Mouse (Mus musculus): ENCODE measurements around the gene Tnfrsf8. TPM values are rescaled to one million over a fixed set of nuclear protein-coding genes. Genes with fewer than 3 reads are reported as not detected.

Gene Tnfrsf8
- polyA plus RNA-seq, 1 experiment, result 1.5 TPM

- TF ChIP-seq CTCF (IDR thresholded peaks at IDR 0.05; ENCODE audit: control insufficient read depth, insufficient read depth, insufficient replicate concordance, low read depth, low read length) (no peak), POLR2A (IDR thresholded peaks at IDR 0.05; ENCODE audit: control insufficient read depth, low read depth, low read length) (no peak)
- no peaks in the 10 kb centered on the region for H3K36me3 ChIP-seq (ENCODE audit: control insufficient read depth, insufficient read depth, low read length)
These were observed 44.8 kb downstream of the Tnfrsf8 start for GRCm38 (mm10) chr4:145270136-145270535.

GRCm38 (mm10) chr4:145267631-145268110, 47.3 kb downstream of the Tnfrsf8 start:
- Histone ChIP-seq H3K27ac (ENCODE audit: control insufficient read depth, insufficient read depth, low read depth, low read length) (no peak overlapping the region), H3K4me3 (ENCODE audit: control insufficient read depth, low read depth, low read length) (no peak overlapping the region)

More at GRCm38 (mm10) chr4:145270136-145270535, 44.8 kb downstream of the Tnfrsf8 start:
- Histone ChIP-seq H3K27ac (ENCODE audit: control insufficient read depth, insufficient read depth, low read depth, low read length) (no peak overlapping the region), H3K27me3 (ENCODE audit: control insufficient read depth, insufficient read depth, low read length) (no peaks in the 10 kb centered on the region), H3K4me1 (ENCODE audit: control insufficient read depth, insufficient read depth, low read length) (no peaks in the 10 kb centered on the region), H3K4me3 (ENCODE audit: control insufficient read depth, low read depth, low read length) (no peak overlapping the region)

GRCm38 (mm10) chr4:145266505-145266904, 48.5 kb downstream of the Tnfrsf8 start:
- H3K4me3 ChIP-seq (ENCODE audit: control insufficient read depth, low read depth, low read length), result no peak overlapping the region
- no peaks in the 10 kb centered on the region for H3K27me3 ChIP-seq (ENCODE audit: control insufficient read depth, insufficient read depth, low read length)
- no peak overlapping the region for H3K27ac ChIP-seq (ENCODE audit: control insufficient read depth, insufficient read depth, low read depth, low read length)
- H3K4me1 ChIP-seq (ENCODE audit: control insufficient read depth, insufficient read depth, low read length), result no peaks in the 10 kb centered on the region
- TF ChIP-seq CTCF (IDR thresholded peaks at IDR 0.05; ENCODE audit: control insufficient read depth, insufficient read depth, insufficient replicate concordance, low read depth, low read length), result no peak
- TF ChIP-seq POLR2A (IDR thresholded peaks at IDR 0.05; ENCODE audit: control insufficient read depth, low read depth, low read length), result no peak
- H3K36me3 ChIP-seq (ENCODE audit: control insufficient read depth, insufficient read depth, low read length), result no peaks in the 10 kb centered on the region

More at GRCm38 (mm10) chr4:145267631-145268110, 47.3 kb downstream of the Tnfrsf8 start:
- Histone ChIP-seq H3K27me3 (ENCODE audit: control insufficient read depth, insufficient read depth, low read length) (no peaks in the 10 kb centered on the region), H3K4me1 (ENCODE audit: control insufficient read depth, insufficient read depth, low read length) (no peaks in the 10 kb centered on the region), H3K36me3 (ENCODE audit: control insufficient read depth, insufficient read depth, low read length) (no peaks in the 10 kb centered on the region)
- no peak for TF ChIP-seq CTCF (IDR thresholded peaks at IDR 0.05; ENCODE audit: control insufficient read depth, insufficient read depth, insufficient replicate concordance, low read depth, low read length)
- TF ChIP-seq POLR2A (IDR thresholded peaks at IDR 0.05; ENCODE audit: control insufficient read depth, low read depth, low read length), result no peak

DNA sequence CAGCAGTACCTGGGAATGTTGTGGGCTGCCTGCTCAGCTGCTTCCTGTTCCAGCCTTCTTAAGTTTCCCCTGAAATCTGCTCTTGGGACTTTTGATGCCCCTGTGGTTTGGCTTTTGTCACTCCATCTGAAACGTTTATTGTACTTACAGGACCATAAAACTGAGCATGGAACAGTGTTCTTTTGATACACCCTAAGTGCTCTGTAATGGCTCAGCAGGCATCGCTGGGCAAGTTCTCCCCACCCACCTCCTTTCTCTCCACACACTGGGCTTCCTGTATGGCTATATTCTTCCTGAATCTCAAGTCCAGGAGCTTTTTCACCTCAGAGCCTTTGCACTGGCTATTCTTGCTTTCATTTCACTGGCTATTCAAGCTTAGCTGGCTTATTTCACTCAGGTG, 50.2 kb downstream of the Tnfrsf8 start:
- Histone ChIP-seq H3K27ac (ENCODE audit: control insufficient read depth, insufficient read depth, low read depth, low read length) (no peak overlapping the region), H3K4me1 (ENCODE audit: control insufficient read depth, insufficient read depth, low read length) (no peaks in the 10 kb centered on the region), H3K27me3 (ENCODE audit: control insufficient read depth, insufficient read depth, low read length) (no peaks in the 10 kb centered on the region), H3K36me3 (ENCODE audit: control insufficient read depth, insufficient read depth, low read length) (no peaks in the 10 kb centered on the region), H3K4me3 (ENCODE audit: control insufficient read depth, low read depth, low read length) (no peak overlapping the region)
- no peak for TF ChIP-seq CTCF (IDR thresholded peaks at IDR 0.05; ENCODE audit: control insufficient read depth, insufficient read depth, insufficient replicate concordance, low read depth, low read length)
- TF ChIP-seq POLR2A (IDR thresholded peaks at IDR 0.05; ENCODE audit: control insufficient read depth, low read depth, low read length), result no peak

- no peaks in the 10 kb centered on the region for H3K4me1 ChIP-seq (ENCODE audit: control insufficient read depth, insufficient read depth, low read length)
- no peaks in the 10 kb centered on the region for H3K27me3 ChIP-seq (ENCODE audit: control insufficient read depth, insufficient read depth, low read length)
- no peak overlapping the region for H3K27ac ChIP-seq (ENCODE audit: control insufficient read depth, insufficient read depth, low read depth, low read length)
- no peak overlapping the region for H3K4me3 ChIP-seq (ENCODE audit: control insufficient read depth, low read depth, low read length)
- TF ChIP-seq CTCF (IDR thresholded peaks at IDR 0.05; ENCODE audit: control insufficient read depth, insufficient read depth, insufficient replicate concordance, low read depth, low read length) (no peak), POLR2A (IDR thresholded peaks at IDR 0.05; ENCODE audit: control insufficient read depth, low read depth, low read length) (no peak)
- H3K36me3 ChIP-seq (ENCODE audit: control insufficient read depth, insufficient read depth, low read length), result no peaks in the 10 kb centered on the region
These were observed 51.4 kb downstream of the Tnfrsf8 start for GRCm38 (mm10) chr4:145263583-145263982.

DNA sequence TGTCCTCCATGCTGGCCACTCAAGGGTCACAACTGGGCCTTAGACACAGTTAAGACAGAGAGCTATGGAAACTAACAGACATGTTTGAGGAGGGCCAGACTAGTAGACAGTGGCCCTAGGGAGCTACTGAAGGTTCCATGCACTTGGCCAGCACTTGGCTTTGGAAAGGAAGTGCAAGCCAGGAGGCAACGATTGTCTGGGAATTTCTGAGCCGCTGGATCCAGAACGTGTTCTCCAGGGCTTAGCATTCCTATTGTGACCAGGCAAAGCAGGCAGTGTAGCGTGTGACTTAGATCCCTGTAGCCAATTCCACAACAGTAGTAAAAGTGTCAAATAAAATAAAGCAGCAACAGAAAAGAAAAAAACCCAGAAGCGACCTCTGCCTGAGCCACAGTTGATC, 54.2 kb downstream of the Tnfrsf8 start:
- no peaks in the 10 kb centered on the region for H3K36me3 ChIP-seq (ENCODE audit: control insufficient read depth, insufficient read depth, low read length)

DNA sequence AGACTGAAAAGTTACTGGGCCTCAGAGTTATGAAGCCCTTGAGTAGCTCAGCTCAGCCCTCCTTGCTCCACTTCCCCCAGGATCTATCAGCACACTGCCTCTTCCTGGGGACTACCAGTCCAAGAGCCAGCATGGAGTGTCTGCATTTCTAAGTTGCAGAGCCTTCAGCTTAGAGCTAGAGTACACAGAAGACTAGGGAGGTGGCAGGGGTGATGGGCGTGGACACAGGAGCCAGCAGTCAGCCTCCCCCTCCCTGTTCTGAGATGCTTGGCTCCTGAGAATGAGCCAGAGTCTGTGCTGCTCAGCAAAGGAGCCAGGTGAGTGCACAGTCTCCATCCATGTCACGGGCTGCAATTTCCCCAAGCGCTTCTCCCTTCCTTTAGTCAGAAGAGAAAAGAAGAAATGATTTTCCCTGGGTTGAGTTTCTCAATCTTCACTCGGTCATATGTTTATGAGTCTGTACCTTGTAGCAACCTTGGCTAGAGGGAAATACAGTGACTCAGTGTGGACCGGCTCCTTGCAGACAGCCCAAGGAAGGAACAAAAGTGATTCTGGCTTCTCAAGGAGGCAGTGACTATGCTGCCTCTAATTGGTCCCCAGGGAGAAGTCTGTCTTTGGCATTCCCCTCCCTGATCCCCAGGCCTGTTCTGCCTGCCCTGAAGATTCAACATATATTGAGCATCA, 57.1 kb downstream of the Tnfrsf8 start:
- Histone ChIP-seq H3K27me3 (ENCODE audit: control insufficient read depth, insufficient read depth, low read length) (no peaks in the 10 kb centered on the region), H3K4me1 (ENCODE audit: control insufficient read depth, insufficient read depth, low read length) (no peaks in the 10 kb centered on the region; the same call in 1 of the 2 replicates), H3K27ac (ENCODE audit: control insufficient read depth, insufficient read depth, low read depth, low read length) (no peak overlapping the region), H3K36me3 (ENCODE audit: control insufficient read depth, insufficient read depth, low read length) (no peaks in the 10 kb centered on the region), H3K4me3 (ENCODE audit: control insufficient read depth, low read depth, low read length) (no peak overlapping the region)
- TF ChIP-seq CTCF (IDR thresholded peaks at IDR 0.05; ENCODE audit: control insufficient read depth, insufficient read depth, insufficient replicate concordance, low read depth, low read length), result no peak
- no peak for TF ChIP-seq POLR2A (IDR thresholded peaks at IDR 0.05; ENCODE audit: control insufficient read depth, low read depth, low read length)

More for the DNA sequence above, 54.2 kb downstream of the Tnfrsf8 start:
- no peak overlapping the region for H3K4me3 ChIP-seq (ENCODE audit: control insufficient read depth, low read depth, low read length)
- H3K27me3 ChIP-seq (ENCODE audit: control insufficient read depth, insufficient read depth, low read length), result no peaks in the 10 kb centered on the region
- no peak overlapping the region for H3K27ac ChIP-seq (ENCODE audit: control insufficient read depth, insufficient read depth, low read depth, low read length)
- no peaks in the 10 kb centered on the region for H3K4me1 ChIP-seq (ENCODE audit: control insufficient read depth, insufficient read depth, low read length)
- TF ChIP-seq CTCF (IDR thresholded peaks at IDR 0.05; ENCODE audit: control insufficient read depth, insufficient read depth, insufficient replicate concordance, low read depth, low read length) (no peak), POLR2A (IDR thresholded peaks at IDR 0.05; ENCODE audit: control insufficient read depth, low read depth, low read length) (no peak)
